Mouse (Mus musculus) embryonic fibroblast, embryonic 13.5 days (primary cell): ENCODE results near the gene Gm45021.

Experiments used
- CTCF ChIP-seq: IDR thresholded peaks from 2 replicates; pipeline ENCODE4 v1.5.1; 2011; ENCODE audit warnings: mild to moderate bottlenecking, control low read depth, low read length, moderate library complexity, borderline replicate concordance; ENCODE audit not compliant: insufficient read depth
- POLR2A ChIP-seq: IDR thresholded peaks from 2 replicates; pipeline ENCODE4 v1.6.1; 2011; ENCODE audit warnings: low read depth, mild to moderate bottlenecking, control low read depth, low read length, moderate library complexity

GRCm38 (mm10) chr6:48630831-48631230 is 41.4 kb downstream of the Gm45021 start:
- no peak for TF ChIP-seq CTCF
- TF ChIP-seq POLR2A: no peak
